Mouse (Mus musculus) right cerebral cortex, adult 18-20 months (tissue): ENCODE measurements around the gene Ephb2.

Experiments used
- DNase-seq: peaks from one replicate; pipeline ENCODE4 v3.0.0; 2022; ENCODE audit warnings: mixed read lengths

Gene Ephb2

DNA sequence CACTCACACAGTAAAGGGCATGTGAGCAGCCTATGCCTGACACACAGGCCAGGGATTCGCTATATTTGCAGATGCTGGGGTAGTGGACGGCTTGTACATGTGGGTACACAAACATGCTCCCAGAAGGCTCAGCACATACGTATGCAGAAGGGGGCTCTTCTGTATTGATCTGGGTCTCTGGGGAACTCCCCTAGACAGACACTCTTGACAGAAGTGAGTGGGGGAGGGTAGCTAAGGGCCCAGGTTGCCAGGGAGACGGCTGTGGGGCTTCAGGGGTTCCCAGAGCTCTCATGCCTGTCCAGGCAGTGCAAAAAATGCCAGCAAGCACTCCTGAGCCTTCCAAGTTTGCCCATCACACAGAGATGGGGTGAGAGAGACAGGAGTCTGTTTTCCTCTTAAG lies 78.7 kb downstream of the Ephb2 start:
- DNase-seq, result no peak

DNA sequence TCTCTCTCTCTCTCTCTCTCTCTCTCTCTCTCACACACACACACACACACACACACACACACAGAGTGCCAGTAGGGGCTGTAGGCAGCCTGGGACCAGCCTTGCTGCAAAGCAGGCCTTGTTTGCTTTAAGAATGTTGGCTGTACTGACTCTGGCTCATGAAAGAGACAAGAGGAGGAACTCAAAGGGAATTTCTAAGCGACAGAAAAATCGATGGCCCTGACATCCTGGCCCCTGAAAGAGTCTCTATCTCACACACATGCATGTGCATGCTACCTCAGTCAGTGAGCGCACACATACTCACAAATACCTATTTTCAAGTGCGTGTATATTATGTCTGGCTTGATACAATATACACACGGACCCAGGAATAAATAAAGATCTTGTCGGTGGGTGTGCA lies 79.3 kb downstream of the Ephb2 start:
- no peak for DNase-seq

DNA sequence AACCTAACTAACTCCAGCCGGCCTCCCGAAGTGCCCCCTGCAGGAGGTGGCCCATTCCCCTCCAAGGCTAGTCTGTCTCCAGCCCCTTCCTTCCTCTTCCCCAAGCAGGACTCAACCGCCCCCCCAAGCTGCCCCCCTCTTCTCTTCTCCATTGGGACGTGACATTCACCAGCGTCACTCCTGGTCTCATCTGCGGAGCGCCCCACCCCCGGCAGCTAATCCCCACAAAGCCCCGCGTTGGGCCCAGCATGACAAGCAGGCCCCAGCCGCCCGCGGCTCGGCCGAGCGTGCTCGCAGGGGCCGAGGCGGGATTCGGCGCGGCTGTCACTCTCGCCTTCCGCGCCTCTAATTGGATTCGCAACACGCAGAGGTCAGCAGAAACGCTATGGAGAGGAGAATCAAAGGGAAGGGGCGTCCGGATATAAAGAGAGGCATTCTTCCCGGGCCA lies 80.4 kb downstream of the Ephb2 start:
- peak; percentile 46 for DNase-seq

DNA sequence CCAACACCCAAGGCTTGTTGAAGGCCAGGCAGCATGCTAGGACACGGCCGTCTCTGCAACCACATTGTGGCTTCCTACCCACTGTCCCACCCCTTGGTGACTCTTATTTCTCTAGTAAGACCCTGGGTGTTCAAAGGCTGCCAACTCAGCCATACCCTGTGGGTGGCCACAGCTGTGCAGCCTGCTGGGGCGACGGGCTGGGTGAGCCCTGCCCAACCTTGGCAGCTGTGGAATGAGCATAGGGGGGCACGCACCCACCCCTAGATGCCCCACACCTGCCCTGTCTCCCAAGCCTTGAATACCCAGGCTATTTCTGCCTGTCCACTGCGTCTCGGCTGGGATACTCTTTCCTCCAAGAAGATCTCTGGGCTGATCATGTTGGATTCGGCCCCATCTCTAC lies 81.5 kb downstream of the Ephb2 start:
- DNase-seq, result no peak

DNA sequence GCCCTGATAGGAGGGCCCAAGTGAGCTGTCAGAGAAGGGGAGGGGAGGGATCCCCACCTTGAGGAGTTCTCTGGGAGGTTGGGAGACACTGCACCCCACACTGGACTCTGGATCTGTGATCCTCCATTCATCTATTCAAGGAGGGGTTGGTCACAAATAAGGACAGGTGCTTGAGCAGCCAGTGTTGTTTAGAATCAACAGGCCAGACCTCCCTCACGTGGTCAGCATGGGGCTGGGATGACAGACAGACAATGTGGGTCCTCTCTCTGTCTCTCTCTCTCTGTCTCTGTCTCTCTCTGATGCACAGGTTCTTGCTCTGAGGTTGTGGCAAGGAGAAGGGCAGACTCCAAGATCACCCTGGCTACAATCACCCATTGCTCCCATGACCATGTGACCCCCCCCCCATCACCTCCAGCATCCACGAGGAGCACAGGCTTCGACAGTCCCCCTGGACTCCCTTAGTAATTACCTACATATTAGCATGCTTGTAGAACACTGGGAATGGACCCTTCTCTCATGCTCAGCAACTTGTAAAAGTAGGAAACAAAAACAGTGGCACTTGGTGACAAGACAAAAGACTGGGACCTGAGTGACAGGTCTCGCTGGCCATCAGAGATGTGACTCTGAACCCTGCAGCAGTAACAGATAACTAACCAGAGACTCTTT lies 84.3 kb downstream of the Ephb2 start:
- no peak for DNase-seq

DNA sequence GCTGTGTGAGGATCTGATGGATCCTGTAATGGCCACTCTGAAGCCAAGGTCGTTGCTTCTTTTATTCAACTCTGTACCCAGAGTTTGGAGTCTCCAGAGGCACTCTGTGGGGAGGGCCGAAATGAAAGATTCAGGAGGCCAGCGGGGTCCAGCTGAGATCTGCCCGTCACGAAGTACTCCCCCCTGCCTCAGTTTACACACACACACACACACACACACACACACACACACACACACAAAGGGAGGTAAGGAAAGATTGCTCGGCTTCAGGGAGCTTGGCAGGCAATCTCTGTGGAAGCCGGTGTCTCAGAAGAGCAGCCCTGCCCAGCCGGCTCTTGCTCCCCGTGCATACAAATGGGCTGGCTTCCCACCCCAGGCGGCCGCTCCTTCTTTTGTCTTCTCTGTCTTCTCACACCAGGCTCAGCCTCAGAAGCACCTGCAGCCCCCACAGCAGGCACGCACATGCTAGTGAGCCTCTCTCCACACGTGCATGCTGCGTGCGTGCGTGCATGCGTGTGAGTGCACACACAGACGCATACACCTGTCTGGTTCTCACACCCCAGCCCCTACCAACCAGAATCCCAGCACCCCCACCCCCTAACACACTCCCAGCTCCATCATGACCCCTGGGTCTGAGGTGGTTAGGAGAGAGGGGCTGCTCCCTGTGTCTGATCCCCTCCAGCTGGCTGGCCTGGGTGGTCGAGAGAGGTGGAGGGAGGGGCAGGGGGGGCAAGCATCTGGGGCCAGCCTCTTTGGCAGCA lies 85.0 kb downstream of the Ephb2 start:
- DNase-seq, result no peak

DNA sequence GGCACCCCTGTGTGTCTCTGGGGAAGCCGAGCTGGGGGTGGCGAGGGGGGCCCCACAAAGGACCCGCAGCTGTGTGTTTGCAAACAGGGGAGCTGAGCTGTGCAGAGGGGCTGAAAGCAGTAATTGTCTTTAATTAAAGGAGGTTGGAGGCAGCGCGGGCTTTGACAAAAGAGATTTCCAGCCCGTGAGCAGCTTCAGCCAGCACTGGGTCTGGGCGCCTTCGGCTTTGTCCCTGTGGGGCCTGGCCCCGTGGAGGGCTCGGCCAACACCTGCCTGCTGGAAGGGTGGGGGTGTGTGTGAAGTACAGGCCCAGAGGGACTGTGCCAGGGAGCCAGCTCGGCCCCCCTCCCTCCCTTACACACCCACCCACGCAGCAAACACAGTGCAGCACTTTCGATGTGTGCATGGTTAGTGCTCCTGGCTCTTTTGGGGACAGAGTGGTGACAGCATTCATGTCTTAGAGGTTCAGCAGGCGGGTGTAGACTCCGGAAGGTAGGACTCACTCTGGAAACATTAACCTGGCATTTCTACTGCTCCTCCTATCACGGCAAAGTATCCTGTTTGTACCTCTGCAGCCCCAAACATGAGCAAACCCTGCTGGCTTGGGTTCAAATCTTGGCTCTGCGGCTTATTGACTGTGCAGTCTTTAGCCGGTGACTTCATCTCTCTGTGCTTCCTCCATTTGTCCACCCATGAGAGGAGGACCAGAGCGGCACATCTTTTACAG lies 85.8 kb downstream of the Ephb2 start:
- DNase-seq, result peak; percentile 68

DNA sequence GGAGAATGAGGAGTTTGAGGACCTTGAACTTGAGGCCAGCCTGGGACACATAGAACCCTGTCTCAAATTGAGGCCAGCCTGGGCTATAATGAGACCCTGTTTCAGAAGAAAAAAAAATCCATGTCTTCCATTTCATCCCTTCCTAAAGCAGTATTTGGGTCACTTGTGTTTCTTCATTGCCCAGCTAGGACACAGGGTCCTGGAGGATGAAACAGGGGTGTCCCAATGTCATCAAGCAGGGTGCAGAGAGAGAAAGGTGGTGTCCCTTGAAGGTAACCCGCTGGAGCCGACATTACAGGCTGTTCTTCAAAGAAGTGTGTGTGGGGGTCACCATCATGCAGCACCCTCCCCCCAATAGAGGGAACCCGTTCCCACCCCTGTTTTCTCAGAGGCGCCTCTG lies 86.4 kb downstream of the Ephb2 start:
- no peak for DNase-seq

DNA sequence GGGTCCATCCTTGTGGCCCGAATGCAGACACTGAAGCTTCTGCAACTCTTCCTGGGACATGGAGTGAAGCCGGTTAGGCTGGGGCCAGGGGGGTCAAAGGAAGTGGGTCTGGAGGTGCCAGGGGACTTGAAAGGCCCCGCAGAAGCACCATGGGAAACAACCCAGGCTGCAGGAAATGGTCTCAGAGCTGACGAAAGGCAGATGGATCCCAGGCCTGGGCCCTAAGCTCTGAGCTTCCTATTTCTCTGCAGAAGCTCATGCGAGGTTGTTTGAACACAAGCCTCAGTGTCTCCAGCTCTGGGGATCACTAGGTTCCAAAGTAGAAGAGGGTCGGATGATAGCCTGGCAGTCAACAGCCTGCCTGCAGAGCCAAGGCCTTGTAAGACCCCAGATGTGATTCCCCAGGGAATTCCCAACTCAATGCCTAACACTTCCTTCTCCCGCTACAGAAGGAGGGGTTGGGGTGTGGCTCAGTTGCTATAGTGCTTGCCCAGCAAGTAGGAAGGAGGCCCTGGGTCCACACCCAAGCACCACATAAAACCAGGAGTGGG lies 86.9 kb downstream of the Ephb2 start:
- DNase-seq, result no peak

DNA sequence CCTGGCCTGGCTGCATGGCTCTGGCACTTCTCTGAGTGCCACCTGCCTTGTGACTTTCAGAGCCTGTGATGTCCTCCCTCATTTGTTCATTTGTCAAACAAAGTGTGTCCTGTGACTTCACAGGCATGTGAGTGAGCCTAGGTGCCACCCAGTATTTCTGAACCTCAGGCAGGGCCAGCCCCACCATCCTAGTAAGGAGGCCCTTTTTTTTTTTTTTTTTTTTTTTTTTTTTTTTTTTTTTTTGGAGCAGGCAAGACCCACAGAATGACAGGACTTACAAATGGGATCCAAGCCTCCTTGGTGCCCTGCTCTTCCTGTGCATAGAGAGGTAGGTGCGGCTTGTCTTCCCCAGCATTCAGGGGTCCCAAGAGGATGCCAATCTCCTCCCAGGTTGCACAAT lies 89.3 kb downstream of the Ephb2 start:
- no peak for DNase-seq

DNA sequence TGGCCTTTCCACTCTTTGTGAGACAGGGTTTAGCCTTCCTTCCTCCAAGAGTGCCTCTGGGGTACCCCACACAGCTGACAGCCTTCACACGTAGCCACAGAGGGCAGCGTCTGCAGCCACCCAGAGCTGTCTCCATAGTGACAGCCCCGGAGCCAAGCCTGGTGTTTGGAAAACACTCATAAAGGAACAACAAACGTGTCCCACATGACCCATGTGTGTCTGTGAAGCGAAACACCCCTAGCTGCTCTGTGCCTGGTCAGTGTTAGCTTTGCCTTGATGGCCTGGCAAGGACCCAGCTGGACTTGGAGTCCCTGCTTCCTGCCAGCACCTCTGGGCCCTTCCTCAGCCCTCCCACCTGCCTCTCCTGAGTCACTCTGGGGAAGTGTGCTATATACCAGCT lies 93.1 kb downstream of the Ephb2 start:
- no peak for DNase-seq

DNA sequence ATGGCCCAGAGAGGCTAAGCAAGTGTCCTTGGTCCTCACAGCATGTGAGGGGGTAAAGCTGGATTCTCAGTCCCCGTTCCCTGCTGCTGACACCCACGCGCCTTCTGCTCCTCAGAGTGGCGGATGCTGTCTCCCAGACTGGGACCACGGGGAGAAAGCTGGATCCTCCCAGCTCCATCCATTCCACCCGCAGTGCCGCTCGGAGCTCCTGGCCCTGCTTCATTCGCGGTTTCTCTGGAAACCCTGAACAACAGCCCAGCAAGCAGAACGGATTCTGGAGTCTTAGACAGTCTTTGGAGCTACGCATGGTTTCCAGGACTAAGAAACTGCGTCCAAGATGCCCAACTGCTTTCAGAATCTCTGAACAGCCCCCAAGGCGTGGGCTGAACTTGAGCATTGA lies 93.9 kb downstream of the Ephb2 start:
- DNase-seq, result peak; percentile 93

DNA sequence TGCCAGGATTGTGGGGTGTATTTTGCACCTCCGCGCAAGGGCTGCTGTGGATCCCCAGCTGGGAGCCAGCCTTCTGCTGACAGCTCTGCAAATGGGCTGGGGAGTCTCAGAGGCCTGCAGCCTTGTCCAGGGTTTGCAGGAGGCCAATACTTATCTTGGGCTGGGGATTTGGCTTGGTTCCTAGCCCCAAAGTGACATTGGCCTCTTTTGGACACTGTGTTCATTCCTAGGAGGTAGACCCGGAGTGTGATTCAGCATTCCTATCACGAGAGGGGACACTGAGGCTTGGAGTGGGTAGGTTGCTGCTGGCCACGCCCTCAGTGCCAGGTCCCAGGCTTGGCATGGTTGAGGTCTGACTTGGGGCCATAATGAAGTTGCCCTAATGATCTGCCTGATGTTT lies 94.8 kb downstream of the Ephb2 start:
- DNase-seq, result no peak

DNA sequence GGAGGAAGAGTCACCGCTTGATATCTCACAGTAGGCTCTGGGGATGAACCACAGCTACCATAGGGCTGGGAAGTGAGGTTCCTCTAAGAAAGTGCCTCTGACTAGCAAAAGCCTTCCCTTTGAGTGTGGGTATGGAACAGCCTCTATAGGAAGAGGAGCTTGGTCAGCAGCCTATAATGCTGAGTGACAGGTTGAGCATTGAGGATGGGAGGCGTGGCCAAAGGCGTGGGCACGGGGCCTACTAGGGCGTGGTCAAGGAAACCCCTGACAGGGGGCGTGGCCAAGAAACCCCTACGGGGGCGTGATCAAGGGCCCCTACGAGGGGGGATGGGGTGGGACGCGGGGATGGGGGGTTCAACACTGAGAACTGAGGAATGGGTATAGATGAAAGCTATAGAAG lies 96.6 kb downstream of the Ephb2 start:
- DNase-seq, result no peak

DNA sequence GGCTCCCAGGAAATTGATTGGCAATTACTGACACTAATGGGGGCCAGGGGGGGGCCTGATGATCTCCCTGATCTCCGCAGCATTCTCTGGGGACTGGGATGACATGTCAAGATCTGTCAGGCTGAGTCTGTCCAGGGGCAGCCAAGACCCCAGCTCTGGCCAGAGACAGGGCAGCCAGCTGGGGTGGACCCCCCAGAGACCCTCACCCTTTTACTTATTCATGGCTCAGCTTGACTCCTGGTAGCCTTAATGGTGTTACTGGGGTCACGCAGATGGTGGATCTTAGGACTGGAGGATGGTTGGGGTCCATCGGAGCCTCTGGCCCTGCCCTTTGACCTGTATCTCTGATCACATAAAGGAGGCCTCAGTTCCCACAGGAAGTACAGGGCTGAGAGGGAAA lies 97.5 kb downstream of the Ephb2 start:
- DNase-seq, result no peak

DNA sequence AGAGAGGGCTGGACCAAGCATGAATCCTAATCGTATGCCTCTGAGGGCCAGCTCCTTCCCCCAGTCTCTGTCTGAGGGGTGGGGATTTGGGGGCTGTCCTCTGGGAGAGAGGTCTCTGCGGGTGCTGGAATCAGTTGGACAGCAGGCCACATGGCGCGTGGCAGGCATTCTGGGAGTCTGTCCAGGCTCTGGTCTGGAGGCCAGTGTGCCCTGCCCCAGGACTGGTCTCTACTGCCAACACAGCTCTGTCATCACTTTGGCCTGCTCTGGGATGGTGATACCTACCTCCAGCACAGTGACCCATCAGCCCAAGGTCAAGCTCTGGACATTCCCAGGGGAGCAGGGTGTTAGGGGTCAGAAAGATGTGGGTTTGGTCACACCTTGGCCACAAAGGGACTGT lies 99.9 kb downstream of the Ephb2 start:
- DNase-seq, result no peak

DNA sequence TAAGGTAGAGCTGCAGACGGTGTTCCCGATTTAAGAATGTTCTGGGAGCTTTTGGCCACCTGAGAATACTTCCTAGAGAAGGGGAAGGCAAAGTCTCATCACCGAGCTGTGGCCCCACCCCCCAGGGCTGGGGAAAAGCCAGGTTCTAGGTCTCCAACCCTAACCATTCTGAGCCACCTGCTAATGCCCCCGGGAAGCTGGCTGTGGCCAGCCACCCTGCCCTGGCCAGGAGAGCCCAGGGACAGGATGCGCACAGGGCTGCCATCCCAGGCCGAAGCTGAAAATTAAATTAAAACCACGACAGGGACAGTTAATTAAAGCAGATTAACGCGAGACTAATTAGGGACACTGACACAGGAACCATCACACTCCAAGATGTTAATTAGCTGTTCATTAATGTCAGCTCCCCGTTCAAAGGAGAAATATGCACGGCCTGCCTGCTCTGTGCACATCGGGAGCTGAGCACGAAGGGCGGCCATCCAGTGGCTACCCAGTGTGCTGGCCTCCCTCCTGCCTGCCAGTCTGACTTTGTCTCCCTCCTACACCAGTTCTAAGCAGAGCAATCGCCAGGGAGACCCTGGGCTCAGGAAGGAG lies 101.5 kb downstream of the Ephb2 start:
- DNase-seq, result no peak

DNA sequence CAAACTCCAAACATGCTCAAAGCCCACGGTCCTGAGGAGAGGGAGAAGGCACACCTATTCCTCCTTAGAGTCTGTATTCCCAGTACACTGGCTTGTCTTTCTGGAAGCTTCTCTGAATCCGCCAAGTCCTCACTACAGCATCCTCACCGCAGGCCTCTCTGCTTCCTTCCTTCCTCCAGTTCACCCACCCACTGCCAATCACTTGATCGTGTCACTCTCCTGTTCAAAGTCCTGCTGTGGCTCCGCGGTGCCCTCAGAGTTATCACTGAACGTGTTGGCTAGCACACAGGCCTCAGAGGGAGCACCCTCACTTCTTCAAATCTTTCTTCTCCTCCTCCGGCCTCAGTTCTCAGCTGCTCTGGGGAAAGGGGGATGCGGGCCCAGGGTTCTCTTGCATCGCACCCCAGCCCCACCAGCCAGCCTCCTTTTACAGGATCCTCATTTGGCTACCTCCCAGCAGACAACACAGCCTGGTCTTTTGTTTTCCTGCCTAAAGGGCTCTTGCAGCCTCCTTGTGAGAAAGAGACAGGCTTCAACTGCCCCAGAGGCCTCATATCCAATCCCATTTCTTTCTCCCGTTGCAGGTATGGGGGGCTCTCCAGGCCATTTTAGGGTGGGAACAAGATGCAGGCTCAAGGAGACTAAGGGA lies 102.4 kb downstream of the Ephb2 start:
- no peak for DNase-seq

DNA sequence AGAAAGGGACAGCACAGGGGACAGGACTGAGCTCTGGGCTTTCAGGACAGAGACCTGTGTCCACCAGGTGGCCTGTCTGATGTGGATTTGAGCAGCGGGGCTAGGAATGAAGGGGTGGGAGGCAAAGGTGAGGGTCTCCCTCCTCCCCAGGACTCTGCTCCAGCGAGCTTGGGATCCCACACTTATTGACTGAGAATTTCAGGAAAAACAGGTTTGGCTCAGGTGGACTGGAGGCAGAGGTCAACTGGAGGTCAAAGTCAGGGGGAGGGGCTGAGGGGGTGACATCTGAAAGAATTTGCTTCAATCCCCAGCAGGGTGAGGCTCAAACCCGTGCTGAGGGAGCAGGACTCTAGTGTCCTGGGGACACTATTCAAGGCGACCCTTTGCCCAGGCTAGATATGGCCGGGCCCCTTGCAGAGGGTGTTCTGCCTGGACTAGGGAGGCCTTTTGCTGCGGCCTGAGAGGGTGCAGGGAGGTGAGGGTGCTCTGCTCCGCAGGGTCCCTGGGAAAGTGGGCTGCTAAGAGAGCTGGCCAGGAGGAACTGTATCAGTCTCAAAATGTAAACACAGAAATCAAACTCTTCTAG lies 103.2 kb downstream of the Ephb2 start:
- no peak for DNase-seq

DNA sequence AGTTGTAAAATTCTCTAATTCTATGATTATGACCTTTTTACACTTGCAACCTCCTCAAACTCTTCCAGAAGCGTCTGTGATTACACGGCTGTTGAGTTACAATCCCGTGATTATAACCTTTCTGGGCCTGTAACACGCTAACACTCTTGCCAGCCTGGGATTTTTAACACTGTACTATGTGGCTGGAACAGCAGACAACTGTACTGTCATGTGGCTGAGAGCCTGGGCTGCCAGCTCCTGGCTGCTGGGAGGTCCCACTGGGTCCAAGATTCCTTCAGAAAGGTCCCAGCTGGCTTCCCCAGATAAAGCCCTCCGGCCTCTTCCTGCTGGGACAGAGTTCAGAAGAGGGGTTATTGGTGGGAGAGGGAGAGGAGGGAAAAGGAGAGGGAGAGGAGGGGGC lies 104.0 kb downstream of the Ephb2 start:
- no peak for DNase-seq

DNA sequence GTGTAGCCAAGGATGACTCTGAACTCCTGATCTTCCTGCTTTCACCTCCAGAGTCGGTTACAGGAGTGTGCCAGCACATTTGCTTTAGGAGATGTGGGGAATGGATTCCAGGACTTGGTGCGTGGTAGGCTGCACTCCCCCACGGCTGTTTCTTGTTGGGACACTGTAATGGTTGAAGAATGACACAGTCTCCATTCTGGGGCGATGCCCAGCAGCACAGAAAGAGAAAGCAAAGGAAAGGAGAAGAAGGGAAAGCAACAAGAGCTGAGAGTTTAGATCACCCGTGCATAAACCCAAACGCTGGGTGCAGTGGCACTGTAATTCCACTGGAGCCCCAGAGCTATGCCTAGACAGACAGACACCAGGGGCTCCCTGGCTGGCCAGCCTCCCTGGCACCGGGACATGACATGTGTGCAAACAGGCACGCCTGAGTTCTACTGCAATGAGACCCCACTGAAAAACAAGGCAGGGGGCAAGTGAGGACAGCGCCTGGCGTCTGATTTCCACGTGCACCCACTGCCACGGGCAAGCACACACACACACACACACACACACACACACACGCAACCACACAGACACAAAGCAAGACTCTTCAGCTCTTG lies 104.7 kb downstream of the Ephb2 start:
- no peak for DNase-seq

DNA sequence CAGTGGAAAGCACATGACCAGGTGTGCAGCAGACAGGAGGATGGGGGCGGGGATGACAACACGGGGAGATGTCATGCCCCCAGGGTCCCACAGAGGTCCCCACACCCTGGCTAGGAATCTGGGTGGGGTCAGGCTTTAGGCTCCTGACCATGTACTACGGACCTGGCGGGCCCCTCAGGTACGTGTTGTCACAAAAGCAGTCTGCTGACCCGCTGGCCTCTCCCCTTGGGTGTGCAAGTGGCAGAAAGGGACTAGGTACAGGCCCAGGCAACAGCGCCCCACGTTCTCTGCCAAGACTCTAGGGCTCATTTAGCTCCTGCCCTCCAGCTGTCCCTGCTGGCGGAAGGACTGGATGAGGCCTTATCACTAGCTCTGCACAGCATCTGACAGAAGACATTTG lies 105.3 kb downstream of the Ephb2 start:
- DNase-seq, result no peak
